Mouse (Mus musculus): ENCODE data around the gene Olfr215.
"Not testable (repeated sequence)": the region's sequence is repeated elsewhere in the genome, so short reads cannot be mapped to it uniquely, and the experiment has no call there.

Gene Olfr215

GRCm38 (mm10) chr6:116584095-116584494 lies at the start of gene Olfr215:
Olfr215 (minus strand) TSS chr6:116584195.
- TF ChIP-seq GATA4 (IDR thresholded peaks at IDR 0.05; ENCODE audit: insufficient replicate concordance, low read length), result no peak

GRCm38 (mm10) chr6:116632129-116632528 lies 48.1 kb upstream of the Olfr215 start:
- TF ChIP-seq GATA4 (IDR thresholded peaks at IDR 0.05; ENCODE audit: insufficient replicate concordance, low read length), result no peak

GRCm38 (mm10) chr6:116629766-116630165 lies 45.8 kb upstream of the Olfr215 start:
- TF ChIP-seq GATA4 (IDR thresholded peaks at IDR 0.05; ENCODE audit: insufficient replicate concordance, low read length), result no peak

DNA sequence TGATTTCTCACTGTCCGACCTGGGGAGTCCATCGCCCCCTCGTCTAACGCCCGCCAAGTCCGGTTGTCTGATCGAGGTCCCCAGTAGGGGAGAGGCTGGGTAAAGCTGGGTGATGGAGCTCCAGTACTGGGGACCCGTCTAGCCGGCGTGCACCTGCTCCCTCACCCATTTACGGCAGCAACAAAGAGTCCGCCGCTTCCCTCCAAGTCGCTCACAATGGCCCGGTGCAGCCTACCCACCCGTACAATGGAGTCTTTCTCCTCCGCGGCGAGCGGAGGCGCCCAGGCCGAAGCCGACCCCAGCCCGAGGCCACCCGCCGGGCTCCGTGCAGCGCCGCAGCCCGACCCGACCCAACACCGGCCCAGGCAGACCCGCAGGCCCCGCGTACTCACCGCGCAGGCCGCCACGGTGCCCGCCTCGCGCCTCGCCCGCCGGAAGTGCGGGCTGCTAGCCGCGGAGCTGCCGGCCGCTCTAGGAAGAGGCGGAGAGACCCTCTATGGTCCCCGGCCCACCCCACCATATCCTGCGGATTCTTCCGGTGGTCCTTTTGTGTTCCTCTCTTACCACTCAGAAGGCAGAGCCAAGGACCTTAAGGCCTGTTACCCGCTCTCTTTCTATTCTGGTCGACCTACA lies 44.7 kb upstream of the Olfr215 start, which contains the start of gene Zfp422:
Gene Zfp422 (minus strand): TSS at position 461 of the 633 bp plus-strand sequence.
- TF ChIP-seq GATA4 (IDR thresholded peaks at IDR 0.05; ENCODE audit: insufficient replicate concordance, low read length), result no peak

DNA sequence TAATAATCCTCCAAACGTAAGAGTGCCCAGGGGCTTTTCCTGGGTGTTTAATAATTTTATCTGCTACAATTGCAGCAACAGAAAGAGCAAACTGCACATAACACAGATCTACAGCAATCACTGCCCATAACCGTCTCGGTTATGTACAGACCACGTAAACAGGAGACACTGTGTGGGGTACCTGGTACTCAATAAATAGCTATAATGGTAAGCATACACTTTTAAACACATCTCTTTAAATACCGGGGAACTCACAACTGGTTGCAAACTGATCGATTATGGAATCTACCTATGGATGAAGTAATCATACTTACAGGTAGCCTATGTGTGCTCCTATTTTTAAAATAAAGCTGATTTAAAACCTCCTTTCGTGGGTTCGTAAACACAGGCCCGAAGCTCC lies 44.1 kb upstream of the Olfr215 start:
- no peak for TF ChIP-seq GATA4 (IDR thresholded peaks at IDR 0.05; ENCODE audit: insufficient replicate concordance, low read length)

GRCm38 (mm10) chr6:116621318-116622023 lies 37.5 kb upstream of the Olfr215 start:
- TF ChIP-seq GATA4 (IDR thresholded peaks at IDR 0.05; ENCODE audit: insufficient replicate concordance, low read length), result no peak

GRCm38 (mm10) chr6:116618073-116618472 lies 34.1 kb upstream of the Olfr215 start:
- TF ChIP-seq GATA4 (IDR thresholded peaks at IDR 0.05; ENCODE audit: insufficient replicate concordance, low read length), result no peak

GRCm38 (mm10) chr6:116615719-116616118 lies 31.7 kb upstream of the Olfr215 start:
- no peak for TF ChIP-seq GATA4 (IDR thresholded peaks at IDR 0.05; ENCODE audit: insufficient replicate concordance, low read length)

GRCm38 (mm10) chr6:116607230-116607629 lies 23.2 kb upstream of the Olfr215 start:
- TF ChIP-seq GATA4 (IDR thresholded peaks at IDR 0.05; ENCODE audit: insufficient replicate concordance, low read length), result no peak

DNA sequence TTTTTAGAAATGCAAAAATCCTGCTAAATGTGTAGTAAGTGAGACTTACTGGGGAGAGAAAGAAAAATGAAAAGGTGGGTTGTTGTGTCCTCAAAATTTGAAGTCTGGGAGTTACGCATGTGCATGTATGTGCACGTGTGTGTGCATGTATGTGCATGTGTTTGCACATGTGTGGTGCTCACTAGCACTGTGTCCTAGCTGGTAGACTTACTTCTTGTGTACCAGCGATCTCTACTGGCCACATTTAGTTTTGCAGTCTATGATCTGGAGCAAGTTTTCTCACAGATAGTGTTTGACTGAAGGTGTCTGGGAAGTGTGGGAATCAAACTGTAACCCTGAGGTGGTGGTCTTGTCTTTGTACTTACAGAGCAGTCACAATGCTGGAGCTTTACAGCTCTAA lies 14.2 kb downstream of the Olfr215 start:
- no peak for TF ChIP-seq GATA4 (IDR thresholded peaks at IDR 0.05; ENCODE audit: insufficient replicate concordance, low read length)

- no peak for TF ChIP-seq GATA4 (IDR thresholded peaks at IDR 0.05; ENCODE audit: insufficient replicate concordance, low read length)
Measured at GRCm38 (mm10) chr6:116554952-116555351, 29.0 kb downstream of the Olfr215 start.

DNA sequence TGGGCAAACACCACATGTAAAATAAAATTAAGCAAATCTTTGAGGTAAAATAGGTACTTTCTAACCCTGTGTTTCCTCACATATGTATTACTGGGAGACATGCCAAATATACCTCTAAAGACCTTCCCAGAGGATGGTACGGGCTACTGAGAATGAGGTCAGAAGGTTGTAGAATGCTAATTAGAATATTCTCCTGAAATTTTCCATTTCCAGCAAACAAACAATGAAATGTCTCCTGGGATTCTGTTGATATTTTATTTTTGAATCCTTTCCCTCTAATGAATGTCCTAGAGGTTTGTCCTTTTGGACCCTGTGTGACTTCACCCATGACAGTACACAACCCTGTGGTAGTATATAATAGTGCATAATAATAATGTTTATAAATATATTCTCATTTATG lies 30.1 kb downstream of the Olfr215 start, which contains the start of gene Olfr214:
Gene Olfr214 (plus strand): TSS at position 301 of the 400 bp plus-strand sequence.
- TF ChIP-seq GATA4 (IDR thresholded peaks at IDR 0.05; ENCODE audit: insufficient replicate concordance, low read length), result no peak

DNA sequence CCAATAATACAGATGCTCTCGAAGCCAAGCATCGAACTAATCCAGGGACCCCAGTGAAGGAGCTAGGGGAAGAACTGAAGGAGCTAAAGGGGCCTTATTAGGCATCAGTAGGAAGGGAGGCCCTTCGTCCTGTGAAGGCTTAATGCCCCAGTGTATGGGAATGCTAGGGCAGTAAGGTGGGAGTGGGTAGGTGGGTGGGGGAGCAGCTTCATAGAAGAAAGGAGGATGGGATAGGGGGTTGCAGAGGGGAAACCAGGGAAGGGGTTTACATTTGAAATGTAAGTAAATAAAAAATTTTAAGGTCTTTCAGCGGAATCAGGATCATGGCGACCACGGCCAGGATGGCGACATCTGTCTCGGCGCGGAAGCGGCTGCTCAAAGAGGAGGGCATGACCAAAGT lies 33.2 kb downstream of the Olfr215 start, which contains the start of gene Gm5580:
Gene Gm5580 (plus strand): TSS at position 301 of the 400 bp plus-strand sequence.
- TF ChIP-seq GATA4 (IDR thresholded peaks at IDR 0.05; ENCODE audit: insufficient replicate concordance, low read length), result not testable (repeated sequence)

GRCm38 (mm10) chr6:116542500-116542899 lies 41.5 kb downstream of the Olfr215 start:
- TF ChIP-seq GATA4 (IDR thresholded peaks at IDR 0.05; ENCODE audit: insufficient replicate concordance, low read length), result no peak

DNA sequence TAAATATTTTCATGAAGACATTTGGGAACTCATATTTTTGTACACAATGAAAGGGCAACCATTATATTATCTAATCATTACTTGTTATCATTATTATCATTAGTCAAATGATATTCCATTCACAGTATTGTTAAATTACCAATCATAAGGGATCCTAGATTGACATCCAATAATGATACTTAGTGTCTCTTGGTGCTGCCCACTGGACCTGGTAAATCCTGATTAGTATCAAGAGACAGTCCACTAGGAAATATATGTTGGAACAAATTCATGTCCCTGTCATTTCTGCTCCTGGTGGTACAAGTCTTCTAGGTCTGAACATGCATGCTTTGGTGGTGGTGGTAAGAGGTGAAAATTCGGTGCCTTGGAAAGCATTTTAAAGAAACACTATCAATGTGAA lies 45.8 kb downstream of the Olfr215 start, which contains the start of gene Olfr213:
Gene Olfr213 (plus strand): TSS at position 301 of the 400 bp plus-strand sequence.
- no peak for TF ChIP-seq GATA4 (IDR thresholded peaks at IDR 0.05; ENCODE audit: insufficient replicate concordance, low read length)
